Mouse (Mus musculus): Measurements from ENCODE around the gene Vstm4. TPM values are rescaled to one million over a fixed set of nuclear protein-coding genes. Genes with fewer than 3 reads are reported as not detected.

Gene Vstm4
- total RNA-seq, 2 experiments from 2014 or later: 3.6 to 4.3 TPM

DNA sequence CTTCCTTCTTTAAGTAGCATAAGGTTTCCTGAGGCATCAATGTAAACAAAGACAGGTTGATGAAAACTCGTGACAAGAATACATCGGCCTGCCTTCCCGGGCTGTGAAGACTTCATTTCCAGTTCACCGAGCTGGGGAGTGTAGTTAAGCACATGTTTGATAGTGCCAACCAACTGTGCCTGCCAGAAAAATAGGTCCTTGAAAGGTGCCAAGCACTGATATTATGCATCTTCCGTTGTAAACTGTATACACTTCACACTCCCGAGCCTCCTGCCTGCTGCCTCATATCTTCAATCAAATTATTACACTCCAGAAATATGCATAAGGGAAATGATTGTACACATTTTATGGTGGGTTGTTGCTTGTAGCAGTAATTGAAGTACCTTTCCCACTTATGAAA is 77.5 kb downstream of the Vstm4 start:
- DNase-seq (ENCODE audit: low spot score in 2 of 2): no peak

DNA sequence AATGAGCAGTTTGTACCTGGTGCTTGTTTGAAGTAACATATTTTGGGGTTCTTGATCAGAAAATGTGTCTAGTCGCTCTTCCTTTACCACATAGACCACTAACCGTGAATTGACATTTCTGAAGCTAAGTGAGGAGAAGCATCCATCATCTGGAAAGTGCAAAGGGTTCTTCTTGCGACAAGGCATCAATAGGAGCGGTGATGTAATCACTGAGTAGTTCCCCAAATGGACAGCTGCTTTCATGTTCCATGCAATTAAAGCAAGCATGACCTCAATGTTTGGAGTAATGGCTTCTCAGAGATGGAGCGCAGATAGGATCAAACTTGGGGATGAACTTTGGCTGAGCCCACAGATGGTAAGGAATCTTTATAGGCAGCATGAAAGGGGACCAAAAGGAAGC is 82.7 kb downstream of the Vstm4 start:
- DNase-seq (ENCODE audit: low spot score in 2 of 2): no peak

GRCm38 (mm10) chr14:32947512-32947911 is 91.0 kb downstream of the Vstm4 start:
- peak; percentile 53 to 73 for DNase-seq (ENCODE audit: low spot score in 2 of 2)

GRCm38 (mm10) chr14:32950312-32951301 is 94.1 kb downstream of the Vstm4 start:
- no peak for DNase-seq (ENCODE audit: low spot score in 2 of 2)

- no peak for DNase-seq (ENCODE audit: low spot score in 2 of 2)
These were observed 99.9 kb downstream of the Vstm4 start for GRCm38 (mm10) chr14:32956486-32956885.

GRCm38 (mm10) chr14:32958671-32959070 is 102.1 kb downstream of the Vstm4 start:
- DNase-seq (ENCODE audit: low spot score in 2 of 2): no peak

DNA sequence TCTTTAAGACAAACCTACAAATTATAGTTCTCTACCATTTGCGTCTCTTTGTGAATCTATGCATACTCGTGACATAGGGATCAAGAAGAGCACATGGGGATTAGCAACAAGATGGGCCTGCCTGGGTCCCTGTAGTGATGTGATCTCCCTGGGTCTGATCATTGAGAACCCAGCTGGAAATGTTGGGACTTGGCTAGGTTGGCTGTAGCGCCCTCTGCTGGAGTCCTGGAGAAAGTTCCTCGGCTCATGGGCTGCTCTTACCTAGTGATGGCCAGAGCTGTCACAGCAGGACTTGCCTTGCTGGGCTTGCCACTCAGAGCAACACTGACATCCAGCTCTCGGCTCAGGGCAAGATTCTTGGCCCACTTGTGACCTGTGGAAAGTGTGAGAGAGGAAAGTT is 103.9 kb downstream of the Vstm4 start:
- peak; percentile 59 to 84 for DNase-seq (ENCODE audit: low spot score in 2 of 2)

DNA sequence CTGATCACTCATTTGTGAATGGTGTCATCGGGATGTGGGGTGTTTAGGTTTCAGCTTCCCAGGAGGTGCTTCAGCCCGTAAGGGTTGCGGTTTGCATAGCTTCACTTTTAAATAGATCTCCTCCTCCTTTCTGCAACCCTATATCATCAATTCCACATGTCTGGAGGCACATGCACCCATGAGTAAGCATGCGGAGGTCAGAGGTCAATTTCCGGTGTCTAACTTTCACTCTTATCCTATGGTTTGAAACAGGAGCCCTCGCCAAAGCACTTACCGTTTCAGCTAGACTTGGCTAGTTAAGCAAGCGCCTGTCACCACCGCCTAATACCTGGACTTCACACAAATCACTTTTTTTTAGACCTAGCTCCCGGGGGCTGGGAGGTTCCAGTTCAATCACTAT is 108.2 kb downstream of the Vstm4 start:
- DNase-seq (ENCODE audit: low spot score in 2 of 2): no peak

DNA sequence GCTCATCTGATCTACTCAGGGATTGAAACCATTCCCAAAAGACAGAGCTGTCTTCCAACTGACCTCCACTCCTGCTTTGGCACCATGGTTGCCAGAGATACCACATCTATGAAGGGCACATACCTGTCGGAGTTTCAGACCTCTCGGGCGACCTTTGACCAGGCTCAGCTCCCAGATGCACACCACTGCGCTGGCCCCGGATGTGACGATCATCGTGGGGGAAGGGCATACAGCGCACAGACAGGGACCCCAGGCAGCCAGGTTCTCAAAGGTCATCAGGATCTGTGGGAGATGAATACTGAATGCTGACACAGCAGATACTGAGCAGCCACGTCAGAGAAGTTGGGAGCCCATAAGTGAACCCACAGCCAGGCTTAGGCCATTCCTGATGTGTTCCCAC is 114.1 kb downstream of the Vstm4 start:
- DNase-seq (ENCODE audit: low spot score in 2 of 2): no peak

- DNase-seq (ENCODE audit: low spot score in 2 of 2): no peak
These were observed 127.7 kb downstream of the Vstm4 start for GRCm38 (mm10) chr14:32984176-32984738.

DNA sequence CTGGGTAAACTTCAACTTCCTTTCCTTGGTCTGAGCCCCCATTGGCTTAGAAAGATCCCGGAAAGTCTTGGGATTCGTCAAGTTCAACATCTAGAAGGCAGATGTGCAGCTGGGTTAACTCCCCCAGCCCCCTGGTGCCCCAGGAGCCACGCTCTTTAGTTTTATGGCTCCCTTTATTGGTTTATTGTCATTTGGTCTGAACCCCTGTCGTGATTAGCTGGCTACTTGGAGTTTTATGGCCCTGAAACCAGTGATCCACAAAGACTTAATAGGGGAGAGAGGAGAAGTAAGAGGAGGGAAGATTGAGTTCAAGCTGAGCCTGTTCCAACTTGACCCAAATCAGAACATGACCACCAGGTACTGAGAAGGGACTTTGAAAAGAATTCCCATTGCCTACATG is 130.1 kb downstream of the Vstm4 start:
- no peak for DNase-seq (ENCODE audit: low spot score in 2 of 2)

Other genes starting within 250 kb of the Vstm4 start
- under 1 TPM in 1 of 2 experiments, not detected in 1; 0.08 TPM for gene 3425401B19Rik, start 171.5 kb upstream of the Vstm4 start, total RNA-seq (2021)
- gene Tmem273, start 70.8 kb upstream of the Vstm4 start, total RNA-seq (2021): under 1 TPM; 0.57 to 0.71 TPM
- gene Fam170b, start 22.8 kb upstream of the Vstm4 start, total RNA-seq (2021): not detected
- under 1 TPM; 0.42 to 0.43 TPM for gene Lrrc18, start 134.6 kb downstream of the Vstm4 start, total RNA-seq (2021)